Mouse (Mus musculus) splenic B cell, adult 2 months (primary cell): Measurements from ENCODE around the gene Arfip1.

Source experiments
- DNase-seq: peaks from one replicate; pipeline ENCODE4 v3.0.0-alpha.2; 2011; ENCODE audit warnings: low read depth, low spot score
- H3K27me3 ChIP-seq: 2 replicates; pipeline ENCODE4 v1.6.1; 2012; ENCODE audit warnings: mild to moderate bottlenecking, low read length, moderate library complexity, mixed read lengths; ENCODE audit not compliant: control insufficient read depth, poor library complexity, insufficient read depth, severe bottlenecking
- H3K36me3 ChIP-seq: 2 replicates; pipeline ENCODE4 v1.6.1; 2012; ENCODE audit warnings: mild to moderate bottlenecking, low read length, moderate library complexity, mixed read lengths; ENCODE audit not compliant: control insufficient read depth, poor library complexity, insufficient read depth, severe bottlenecking

Arfip1 gene

DNA sequence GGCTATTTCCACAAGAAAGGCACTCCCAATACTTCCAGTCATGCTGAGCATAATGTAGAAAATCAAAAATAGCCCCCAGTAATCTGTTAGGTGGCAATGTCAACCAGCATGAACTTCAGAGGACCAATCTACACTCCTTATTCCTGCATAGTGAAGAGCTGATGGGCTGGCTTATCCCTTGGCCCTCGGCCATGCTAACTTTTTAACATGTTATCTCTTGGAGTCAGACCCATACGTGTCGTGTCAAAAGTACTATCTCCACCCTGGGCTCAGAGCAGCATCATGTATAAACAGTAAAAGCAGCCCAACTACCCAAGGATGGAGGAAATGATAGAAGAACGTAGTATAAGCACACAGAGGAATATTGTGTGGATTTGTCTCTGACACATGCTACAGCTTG lies 111.3 kb downstream of the Arfip1 start:
- no peak for DNase-seq
- Histone ChIP-seq H3K36me3 (no peaks in the 10 kb centered on the region), H3K27me3 (no peaks in the 10 kb centered on the region)

DNA sequence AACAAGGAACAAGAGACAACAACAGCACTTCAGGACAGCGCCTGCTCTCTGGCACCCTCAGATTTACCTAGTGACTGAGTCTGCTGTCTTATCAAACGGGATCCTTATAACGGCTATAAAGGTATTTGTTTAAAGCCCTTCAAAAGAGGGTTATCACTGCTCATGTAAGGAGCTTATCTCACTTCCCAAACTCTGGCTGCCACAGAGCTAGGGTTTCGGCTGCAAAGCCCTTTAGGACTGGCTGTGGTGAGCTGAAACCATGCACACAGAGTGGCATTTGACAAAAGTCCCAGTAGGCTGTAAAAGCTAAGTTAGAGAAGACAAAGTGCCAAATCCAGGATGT lies 114.3 kb downstream of the Arfip1 start:
- DNase-seq: no peak
- H3K27me3 ChIP-seq: no peaks in the 10 kb centered on the region
- no peaks in the 10 kb centered on the region for H3K36me3 ChIP-seq

DNA sequence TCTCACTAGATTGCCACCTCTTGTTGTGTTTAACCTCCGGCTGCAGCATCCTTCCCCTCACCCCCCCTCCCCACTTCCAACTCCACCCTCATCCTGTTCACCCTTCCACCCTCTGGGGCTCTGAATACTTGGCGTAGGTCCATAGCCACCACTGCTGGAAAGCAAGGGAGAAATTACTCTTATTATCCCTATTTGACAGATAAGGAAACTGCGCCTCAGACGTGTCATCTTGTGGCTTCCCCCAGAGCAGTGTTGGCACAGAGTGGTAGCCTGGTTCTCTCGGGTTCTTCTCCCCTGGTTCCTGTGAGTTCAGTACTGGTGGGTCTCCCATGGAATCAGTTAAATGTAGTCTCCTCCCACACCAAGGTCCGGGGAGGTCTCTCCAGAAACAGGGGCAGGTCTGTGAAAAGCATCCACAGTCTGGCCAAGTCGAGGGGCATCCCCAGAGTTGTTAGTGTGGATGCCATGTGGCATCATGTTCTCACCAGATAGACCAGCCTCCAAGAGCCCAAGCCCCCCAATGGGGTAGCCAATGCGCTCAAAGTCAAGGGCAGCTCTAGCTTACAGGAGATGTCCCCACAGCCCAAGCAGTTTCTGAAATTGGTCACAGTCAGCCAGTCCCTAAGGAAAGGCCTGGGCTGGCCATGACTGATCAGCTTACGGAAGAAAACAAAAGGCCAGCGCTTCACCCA lies 114.9 kb downstream of the Arfip1 start:
- H3K27me3 ChIP-seq: no peaks in the 10 kb centered on the region
- H3K36me3 ChIP-seq: no peaks in the 10 kb centered on the region
- no peak for DNase-seq

DNA sequence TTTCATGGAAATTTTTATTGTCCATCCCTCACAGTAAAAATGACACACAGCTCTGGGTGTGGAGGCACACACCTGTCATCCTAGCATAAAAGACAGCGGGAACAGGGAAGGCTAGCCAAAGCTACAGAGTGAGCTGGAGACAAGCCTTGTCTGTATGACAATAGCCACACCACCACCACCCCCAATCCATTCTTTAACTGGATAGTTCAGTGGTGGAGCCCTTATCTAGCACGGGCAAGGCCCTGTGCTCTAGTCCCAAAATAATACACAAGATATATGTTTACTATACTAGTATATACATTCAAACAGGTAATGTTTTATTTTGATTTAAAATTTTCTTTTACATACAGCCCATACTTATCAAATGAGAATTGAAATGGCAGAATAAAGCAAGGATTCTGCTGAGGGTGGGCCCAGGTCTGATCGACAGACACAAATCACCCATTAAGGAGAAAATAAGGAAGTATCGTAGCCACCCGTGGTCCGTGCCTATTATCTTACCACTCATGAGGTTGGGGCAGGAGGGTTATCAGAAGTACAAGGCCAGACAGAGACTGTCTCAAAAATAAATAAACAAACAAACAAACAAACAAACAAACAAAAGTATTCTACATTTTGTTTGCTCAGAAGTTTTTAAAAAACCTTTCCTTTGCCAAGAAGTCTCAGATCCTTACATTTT lies 116.5 kb downstream of the Arfip1 start:
- no peak for DNase-seq
- Histone ChIP-seq H3K36me3 (no peaks in the 10 kb centered on the region), H3K27me3 (no peaks in the 10 kb centered on the region)

DNA sequence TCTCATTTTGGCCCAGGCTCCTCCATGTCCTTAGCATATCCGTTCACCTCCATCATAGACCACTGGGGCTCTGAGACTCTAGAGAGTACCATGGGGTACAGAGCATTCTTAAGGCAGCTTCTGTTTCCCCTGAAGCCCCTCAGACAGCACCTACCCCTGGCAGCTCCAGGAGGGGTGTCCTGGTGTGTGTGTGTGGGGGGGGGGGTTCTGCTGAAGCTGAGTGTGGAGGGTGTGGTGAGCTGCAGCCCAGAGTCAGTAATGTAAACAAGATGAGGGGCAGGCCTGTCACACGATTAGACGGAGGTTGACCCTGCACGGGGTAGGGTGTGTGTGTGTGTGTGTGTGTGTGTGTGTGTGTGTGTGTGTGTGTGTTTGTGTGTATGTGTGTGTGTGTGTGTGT lies 120.7 kb downstream of the Arfip1 start:
- H3K27me3 ChIP-seq: no peaks in the 10 kb centered on the region
- no peak for DNase-seq
- no peaks in the 10 kb centered on the region for H3K36me3 ChIP-seq

DNA sequence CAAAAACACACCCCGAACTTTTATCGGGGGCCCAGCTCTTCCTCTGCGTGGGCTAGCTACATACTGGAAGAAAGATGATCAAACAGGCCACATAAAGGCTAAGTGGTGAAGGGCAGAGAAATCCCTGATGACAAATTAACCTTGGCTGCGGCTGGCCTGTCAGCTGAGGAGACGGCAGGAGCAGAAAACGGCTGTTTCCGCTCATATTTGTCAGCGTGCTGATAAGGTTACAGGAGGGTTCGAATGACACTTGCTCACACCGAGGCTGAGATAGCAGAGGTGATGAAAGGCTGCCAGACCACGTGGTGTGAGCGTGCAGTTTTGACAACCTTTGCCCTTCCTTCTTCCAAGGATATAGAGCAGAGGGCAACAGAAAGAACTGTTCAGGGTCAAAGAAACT lies 121.5 kb downstream of the Arfip1 start:
- no peak for DNase-seq
- Histone ChIP-seq H3K27me3 (no peaks in the 10 kb centered on the region), H3K36me3 (no peaks in the 10 kb centered on the region)

DNA sequence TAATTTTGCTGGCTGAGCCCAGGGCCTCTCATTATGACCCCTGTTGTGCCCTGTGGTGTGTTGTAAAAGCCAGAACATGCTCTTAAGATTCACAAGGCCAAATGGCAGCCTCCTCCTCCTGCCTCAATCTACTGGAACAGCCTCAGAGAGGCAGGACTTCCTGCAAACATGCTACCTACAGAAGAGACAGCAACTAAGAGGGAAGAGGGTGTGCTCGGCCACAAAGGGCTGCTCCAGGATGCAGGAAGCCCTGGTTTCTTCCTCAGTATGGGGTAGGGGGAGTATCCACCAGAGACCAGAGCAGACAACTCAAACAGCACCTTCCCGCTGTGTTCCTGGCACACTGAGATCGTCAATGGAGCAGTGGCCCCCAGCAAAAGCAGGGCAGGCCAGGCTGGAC lies 121.9 kb downstream of the Arfip1 start:
- Histone ChIP-seq H3K36me3 (no peaks in the 10 kb centered on the region), H3K27me3 (no peaks in the 10 kb centered on the region)
- no peak for DNase-seq

DNA sequence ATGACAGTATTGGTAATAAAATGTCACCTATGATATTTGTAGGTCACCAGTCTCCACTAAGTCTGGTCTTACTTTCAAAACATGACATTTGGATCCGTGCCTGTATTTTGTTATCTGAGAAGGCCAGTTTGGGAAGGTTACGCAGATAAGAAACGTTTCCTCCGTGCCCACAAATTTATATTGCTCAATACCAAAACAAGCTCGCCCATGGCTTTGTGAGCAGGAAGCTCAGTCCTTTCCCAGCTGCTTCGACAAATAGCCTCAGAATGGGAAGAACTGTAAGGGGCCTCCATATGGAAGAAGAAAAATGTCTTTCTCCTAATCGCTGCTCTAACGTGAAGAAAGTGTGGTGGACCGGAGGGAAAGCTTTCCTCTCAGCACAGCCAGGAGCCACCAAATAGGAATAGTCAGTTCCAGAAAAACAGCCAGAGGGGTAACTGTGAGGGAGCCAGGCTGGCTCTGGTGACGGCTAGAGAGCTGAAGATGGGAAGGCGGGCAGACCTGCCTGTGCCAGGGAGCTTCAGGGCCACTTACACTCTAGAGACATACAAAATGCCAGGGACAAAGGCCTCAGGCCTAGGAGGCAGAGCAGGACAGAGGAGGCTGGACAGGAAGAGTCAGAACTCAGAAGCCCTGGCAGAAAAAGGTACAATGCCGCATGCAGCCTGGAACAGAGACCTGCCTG lies 126.5 kb downstream of the Arfip1 start:
- DNase-seq: no peak
- no peaks in the 10 kb centered on the region for H3K27me3 ChIP-seq
- no peaks in the 10 kb centered on the region for H3K36me3 ChIP-seq

DNA sequence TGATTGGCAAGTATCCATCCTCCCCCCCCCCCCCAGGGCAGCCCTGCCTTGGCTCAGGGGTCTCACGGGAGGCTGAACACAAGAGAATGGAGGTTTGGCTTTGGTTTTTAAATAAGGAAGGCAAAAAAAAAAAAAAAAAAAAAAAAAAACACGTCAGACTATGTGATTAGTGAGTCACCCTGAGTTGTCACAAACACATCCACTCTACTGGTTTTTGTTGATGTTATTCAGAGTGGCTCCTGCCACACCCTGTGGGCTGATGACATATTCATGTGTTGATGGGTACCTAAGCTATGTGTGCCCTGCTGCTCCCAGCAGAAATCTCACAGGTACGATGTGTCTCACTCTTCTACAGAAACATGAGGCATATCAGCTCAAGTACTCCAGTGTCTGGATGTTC lies 131.8 kb downstream of the Arfip1 start:
- Histone ChIP-seq H3K27me3 (no peaks in the 10 kb centered on the region), H3K36me3 (no peaks in the 10 kb centered on the region)
- no peak for DNase-seq

DNA sequence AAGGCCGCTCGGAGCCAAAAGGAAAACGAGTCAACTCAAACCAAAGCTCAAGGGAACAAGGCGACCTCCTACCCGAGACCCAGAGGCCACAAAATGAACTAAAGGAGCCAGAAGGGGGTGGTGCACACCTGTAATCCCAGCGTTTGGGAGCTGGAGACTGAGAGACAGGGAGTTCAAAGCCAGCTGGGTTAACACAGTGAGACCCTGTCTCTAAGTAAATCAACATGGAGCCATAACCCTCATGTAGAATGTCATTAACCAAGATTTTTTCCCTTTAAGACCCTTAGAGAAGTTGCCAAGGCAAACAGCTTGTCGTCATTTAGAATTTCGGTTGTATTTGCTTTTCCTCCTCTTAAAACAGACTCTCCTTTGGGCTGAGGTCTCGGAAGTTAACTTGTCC lies 133.4 kb downstream of the Arfip1 start:
- H3K27me3 ChIP-seq: no peaks in the 10 kb centered on the region
- no peak for DNase-seq
- no peaks in the 10 kb centered on the region for H3K36me3 ChIP-seq

DNA sequence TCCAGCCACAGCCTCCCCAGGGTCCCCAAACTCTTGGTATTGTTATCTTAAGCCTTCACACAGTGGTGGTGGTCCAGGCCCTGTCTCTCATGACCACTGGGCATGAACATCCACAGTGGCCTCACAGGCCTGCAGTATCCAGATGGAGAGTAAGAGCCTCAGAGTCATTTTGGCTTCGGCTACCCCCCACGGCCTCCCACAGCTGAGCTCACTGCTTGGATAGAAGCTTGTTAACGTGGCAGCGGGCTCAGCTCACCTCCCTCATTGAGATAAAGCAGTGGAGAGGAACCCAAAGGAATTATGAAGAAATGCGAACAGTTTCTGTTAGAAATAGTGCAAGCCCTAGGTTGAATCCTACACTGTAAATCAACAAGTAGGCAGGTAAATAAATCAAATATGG lies 134.6 kb downstream of the Arfip1 start:
- H3K27me3 ChIP-seq: no peaks in the 10 kb centered on the region
- DNase-seq: no peak
- H3K36me3 ChIP-seq: no peaks in the 10 kb centered on the region
